Mouse (Mus musculus) adrenal gland, adult (tissue): Measurements from ENCODE around the gene Nfu1.
A peak's percentile ranks its signal among the peaks of the same experiment; 100 is the strongest.

ENCODE experiments used
- DNase-seq, 2 experiments: peaks; one replicate each; pipeline ENCODE4 v3.0.0; 2022 to 2023; ENCODE audit warnings: low spot score in 1 of 2; ENCODE audit not compliant: inconsistent age in 2 of 2

The Nfu1 gene

GRCm38 (mm10) chr6:87069195-87069900 lies 60.3 kb downstream of the Nfu1 start:
- peak in 1 of 2 experiments; percentile 31 for DNase-seq

DNA sequence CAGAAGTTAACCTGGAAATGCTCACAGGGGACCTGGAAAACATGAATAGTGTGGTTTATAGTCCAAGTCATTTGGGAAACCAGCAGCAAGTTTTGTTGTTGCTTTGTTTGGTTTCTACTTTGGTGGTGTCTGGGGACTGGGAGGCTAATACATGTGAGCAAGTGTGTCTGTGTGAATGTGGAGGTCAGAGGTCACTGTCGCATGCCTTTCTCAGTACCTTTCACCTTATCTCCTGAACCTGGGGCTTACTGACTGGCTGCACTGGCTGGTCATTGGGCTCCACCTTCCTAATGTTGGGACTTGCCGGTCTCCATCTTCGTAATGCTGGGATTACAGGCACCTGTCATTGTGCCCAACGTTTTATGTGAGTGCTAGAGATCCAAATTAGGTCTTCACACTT lies 61.6 kb downstream of the Nfu1 start:
- no peak for DNase-seq

DNA sequence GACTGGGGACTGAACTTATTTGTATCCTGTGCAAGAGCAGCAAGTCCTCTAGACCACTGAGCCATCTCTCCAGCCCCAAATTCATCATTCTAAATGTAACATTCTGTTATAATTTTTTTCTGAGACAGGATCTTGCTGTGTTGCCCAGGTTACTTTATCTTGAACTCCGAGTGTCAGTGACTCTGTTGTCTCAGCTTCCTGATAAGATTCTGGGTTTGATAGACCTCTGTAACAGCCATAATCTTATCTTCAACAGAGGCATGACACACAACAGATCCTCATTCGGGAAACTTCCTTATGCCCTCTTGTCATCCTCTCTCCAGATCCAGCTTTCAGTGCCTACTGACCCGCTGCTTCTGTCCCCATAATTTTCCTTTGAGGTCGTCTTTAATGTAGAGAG lies 63.7 kb downstream of the Nfu1 start:
- DNase-seq = no peak

DNA sequence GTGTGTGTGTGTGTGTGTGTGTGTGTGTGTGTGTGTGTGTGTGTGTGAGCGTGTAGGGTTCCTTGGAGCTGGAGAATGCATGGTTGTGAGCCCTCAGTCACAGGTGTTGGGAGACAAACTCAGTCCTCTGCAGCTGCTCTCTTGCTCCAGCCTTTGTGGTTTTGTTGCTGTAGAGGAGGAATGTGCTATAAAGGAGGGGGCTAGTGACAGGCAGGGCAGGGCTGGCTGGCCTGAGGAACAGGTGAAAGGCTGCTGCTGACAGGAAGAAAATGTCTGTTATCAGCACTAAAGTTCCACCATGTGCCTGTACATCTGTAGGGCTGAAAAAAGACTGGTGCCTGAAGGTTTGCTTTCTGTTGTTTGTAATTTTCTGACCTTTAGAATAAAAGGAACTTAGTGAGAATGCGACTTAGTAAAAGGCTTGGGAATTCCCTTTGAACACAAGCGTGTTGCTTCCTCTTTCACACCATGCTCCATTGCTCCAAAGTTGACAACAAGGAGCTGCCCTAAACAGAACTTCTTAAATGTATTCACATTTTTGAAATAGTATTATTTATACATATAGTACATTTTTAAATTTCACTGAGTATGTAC lies 66.2 kb downstream of the Nfu1 start:
- DNase-seq = no peak
